Mouse (Mus musculus) gastrocnemius, adult 18-20 months (tissue): ENCODE measurements at regions not wholly inside any gene's neighbourhood (a gene's known extent, or its start where the extent isn't known, plus 50 kb on each side); places are given as distances from the start of the nearest gene placed in this dataset.

ENCODE experiments used
- DNase-seq: peaks from one replicate; pipeline ENCODE4 v3.0.0; 2021; ENCODE audit warnings: low spot score

DNA sequence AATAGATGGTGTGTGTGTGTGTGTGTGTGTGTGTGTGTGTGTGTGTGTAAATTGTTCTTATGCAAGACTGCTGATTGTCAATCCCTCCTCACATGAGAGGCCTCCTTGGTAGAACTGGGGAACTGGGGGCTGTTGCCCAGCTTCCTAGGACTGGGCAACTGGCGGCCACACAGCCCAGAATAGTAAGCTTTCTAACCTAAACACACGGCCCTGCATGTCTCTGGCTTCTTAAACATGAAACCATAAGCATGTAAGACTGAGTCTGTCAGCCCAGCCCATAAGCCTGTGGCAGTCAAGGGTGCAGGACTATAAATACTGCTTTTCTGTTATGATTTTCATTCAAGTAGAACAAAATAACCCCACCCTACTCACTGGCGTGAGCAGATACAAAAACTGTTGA is 60.7 kb downstream of the Ifng start:
- no peak for DNase-seq

- peak; percentile 3 for DNase-seq
Measured at GRCm38 (mm10) chr10:118504811-118505210, 64.0 kb downstream of the Ifng start.

DNA sequence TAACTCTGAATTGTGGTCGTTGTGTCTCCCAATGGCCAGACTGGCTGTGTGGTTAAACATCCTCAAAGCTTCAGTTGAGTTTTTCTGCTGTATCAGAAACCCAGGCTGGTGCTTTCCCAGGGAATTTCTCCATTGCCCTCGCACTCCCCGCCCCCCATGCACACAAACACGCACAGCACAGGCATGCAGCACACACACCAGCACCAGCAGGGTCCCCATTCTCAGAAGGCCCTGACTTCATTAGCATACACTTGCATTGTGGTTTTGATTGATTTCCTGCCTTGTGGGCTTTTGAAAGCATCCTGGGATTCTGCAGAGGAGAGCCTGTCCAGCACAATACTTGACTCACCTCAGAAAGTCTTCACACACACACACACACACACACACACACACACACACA is 65.3 kb downstream of the Ifng start:
- no peak for DNase-seq

GRCm38 (mm10) chr10:118507630-118508029 is 66.8 kb downstream of the Ifng start:
- DNase-seq = peak; percentile 4

DNA sequence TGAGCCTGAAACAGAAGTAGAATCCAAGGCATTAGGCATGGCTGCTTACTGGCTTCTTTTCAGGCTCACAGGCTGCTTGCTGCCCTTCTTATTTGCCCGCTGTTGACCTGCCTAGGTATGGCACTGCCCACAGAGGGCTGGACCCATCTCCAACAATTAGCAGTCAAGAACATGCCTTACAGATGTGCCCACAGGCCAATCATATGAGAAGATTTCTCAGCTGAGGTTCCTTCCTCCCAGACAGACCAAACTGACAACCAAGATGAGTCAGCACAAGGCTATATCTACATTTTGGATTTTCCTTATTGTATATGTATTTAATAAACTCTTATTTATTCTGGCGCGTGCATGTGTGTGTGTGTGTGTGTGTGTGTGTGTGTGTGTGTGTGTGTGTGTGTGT is 76.0 kb downstream of the Ifng start:
- no peak for DNase-seq

GRCm38 (mm10) chr10:118517995-118518394 is 77.1 kb downstream of the Ifng start:
- DNase-seq = no peak

DNA sequence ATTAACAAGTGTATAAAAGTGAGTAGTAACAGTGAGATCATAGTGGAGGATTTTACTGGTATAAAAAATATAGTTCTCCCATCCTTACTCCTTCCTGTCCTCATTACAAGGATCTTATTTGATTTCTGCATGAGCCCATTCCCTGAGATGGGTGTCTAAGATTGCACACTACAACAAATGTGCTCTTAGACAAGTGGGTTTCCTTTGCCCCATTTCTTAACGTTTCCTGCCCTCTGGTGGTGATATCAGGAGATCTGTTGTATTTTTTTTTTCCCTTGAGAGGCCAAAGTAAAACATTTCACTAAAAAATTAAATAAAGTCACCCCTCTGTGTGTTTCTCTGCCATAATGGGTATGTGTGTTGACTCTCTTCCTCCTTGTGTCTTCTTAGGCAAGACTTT is 105.1 kb downstream of the Ifng start:
- no peak for DNase-seq

GRCm38 (mm10) chr10:118550201-118550600 is 109.4 kb downstream of the Ifng start:
- DNase-seq = no peak

DNA sequence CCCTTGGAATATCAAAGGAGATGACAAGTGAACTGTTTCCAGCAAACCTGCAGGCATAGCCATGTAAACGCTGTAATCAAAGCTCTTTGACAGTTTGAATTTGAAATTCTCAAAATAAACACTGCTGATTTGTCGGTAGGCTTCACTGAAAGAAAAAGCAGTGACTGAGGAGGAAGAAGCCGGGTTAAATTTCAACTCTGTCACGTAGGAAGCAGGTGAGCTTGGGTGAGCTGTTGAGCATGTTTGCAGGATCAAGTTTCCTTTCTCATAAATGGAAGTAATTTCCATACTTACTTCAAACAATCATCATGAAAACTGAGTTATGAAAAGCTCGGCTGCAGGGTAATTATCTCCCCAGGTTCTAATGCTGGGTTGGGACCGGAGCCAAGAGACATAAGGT is 118.0 kb downstream of the Ifng start:
- no peak for DNase-seq

- DNase-seq = peak; percentile 3
Measured at GRCm38 (mm10) chr10:118564041-118564440, 123.2 kb downstream of the Ifng start.

DNA sequence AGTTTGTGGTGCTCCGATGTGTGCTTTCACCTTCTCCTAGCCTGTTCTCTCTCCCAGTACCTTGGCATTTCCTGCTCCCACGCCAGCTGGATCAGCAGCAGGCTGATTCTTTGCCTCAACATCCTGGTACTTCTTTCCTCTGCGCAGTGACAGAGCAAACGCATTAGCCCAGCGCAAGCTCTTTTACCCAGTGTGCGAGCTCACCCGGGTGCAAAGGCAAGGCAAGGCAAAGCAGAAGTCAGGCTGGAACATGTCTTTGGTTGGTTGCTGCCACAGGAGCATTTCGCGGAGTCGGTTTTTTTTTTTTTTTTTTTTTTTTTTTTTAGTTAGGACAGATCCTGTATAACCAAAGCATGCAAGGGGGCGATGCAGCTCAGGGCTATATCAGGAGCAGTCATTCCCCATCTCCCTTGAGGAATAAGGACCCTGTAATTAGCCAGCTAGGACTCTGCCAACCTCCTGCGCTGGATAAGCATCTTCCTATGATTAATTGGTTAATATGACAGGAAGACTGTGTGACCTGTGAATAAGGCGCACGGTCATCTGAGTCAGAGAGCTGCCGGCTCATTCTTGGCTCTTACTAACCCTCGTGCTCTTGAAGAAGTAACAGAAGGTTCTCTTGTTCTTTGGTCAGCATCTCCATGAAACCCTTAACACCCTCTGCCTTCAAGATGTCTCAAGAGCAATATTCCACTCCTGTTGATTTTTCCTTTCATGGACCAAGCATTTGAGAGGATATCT is 123.9 kb downstream of the Ifng start:
- no peak for DNase-seq

GRCm38 (mm10) chr10:118568617-118569016 is 127.8 kb downstream of the Ifng start:
- DNase-seq = no peak

GRCm38 (mm10) chr10:118569424-118569823 is 128.6 kb downstream of the Ifng start:
- peak; percentile 25 for DNase-seq

- no peak for DNase-seq
Measured at GRCm38 (mm10) chr10:118573247-118573646, 132.4 kb downstream of the Ifng start.

DNA sequence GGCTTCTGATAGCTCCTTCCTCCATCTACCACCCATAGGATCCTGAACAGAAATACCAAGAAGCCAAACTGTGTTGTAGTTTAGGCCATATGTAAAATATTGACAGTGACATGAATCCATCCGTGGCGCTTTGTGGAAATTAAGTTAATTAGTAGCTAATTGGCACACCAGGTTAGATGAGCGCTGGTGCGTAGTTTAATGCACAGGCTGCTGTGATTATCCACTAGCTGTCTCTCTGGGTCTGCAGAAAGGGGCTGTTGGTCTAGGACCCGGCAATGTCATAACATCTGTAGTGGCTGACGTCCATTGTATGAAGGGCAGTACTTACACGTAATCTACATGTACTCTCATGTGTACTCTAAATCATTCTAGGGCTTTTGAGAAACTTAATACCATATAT is 134.7 kb downstream of the Ifng start:
- no peak for DNase-seq

DNA sequence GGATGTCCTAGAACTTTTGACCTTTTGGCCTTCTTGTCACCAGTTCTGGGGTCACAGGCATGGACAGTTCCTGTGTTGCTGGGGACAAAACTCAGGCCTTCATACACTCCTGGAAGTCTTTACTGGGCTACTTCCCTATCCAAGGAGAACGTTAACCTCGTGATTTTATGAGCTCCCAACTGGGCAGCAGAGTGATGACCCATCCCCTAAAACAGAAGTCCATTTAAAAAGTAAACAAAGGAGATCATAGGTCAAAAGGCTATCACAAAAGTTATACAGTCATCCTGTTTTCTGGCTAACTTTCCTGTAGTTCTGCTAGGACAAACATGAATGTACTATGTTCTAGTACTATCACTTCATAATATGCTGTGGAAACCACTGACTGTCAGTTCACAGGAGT is 140.5 kb downstream of the Ifng start:
- DNase-seq = no peak

GRCm38 (mm10) chr10:118585821-118586220 is 145.0 kb downstream of the Ifng start:
- DNase-seq = no peak

- DNase-seq = no peak
Measured at GRCm38 (mm10) chr10:118588198-118588597, 147.4 kb downstream of the Ifng start.

DNA sequence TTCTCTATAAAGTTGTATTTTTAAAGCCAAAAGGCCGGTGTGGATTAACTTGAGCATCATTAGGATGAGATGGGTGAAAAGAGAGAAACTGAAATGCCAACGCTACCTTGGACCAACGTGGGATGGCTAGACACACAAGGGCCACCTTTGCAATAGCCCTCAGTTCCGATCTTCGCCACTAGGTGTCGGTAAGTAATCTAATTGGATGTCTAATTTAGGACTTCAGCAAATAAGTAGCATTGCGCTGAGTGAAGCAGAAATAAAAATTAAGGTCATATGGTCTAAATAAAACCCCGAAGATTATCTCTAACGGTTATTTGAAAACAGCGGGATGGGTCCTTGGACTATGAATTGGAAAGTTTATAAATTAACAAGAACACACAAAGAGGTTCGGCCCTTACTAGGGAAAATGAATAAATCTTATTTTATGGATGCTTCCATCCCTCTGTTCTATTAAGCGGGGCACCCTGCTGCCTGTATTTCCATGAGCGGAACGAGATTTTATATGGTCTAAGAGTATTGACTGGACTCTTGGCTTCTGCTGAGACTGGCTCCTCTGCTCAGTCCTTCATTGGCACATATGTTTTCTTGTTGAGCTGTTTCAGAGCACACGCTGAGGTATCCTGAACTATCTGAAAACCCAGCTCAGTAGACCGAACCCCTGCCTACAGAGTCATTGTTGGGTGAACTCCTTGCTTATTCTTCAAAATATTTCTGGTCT is 152.0 kb downstream of the Ifng start:
- peak; percentile 91 for DNase-seq

GRCm38 (mm10) chr10:118596206-118596605 is 155.4 kb downstream of the Ifng start:
- DNase-seq = no peak

DNA sequence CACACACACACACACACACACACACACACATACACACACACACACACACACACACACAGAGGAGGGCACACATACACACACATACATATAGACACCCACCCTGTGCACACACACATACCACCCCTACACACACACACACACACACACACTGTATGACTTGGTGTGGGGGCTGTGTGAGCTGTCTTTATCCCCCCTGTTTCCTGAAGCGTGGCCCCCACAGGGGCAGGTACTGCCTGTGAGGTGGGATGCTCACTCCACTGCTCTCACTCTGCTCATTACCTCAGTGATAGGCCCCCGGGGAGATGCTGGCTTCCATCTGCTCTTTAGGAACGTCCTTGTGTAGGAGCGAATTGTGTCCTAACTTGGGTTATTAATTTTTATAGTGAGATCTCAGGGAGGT is 157.7 kb downstream of the Ifng start:
- DNase-seq = no peak

DNA sequence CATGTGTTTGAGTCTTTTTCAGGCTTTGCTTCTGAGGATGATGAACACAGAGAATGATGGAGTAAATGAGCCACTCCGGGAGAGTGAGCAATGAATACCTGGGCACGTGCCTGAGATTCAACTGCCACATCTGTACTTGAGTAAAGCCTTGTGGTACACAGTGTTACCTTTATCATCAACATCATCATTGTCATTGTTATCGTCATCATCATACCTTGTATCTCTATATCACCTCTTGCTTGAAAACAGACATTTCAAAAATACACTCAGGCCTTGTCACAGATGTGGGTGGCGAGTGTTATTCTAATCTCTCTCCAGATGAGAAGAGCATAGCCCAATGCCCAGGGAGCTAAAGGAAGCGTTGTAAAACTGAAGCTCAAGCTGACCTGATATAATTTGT is 158.4 kb downstream of the Ifng start:
- no peak for DNase-seq

DNA sequence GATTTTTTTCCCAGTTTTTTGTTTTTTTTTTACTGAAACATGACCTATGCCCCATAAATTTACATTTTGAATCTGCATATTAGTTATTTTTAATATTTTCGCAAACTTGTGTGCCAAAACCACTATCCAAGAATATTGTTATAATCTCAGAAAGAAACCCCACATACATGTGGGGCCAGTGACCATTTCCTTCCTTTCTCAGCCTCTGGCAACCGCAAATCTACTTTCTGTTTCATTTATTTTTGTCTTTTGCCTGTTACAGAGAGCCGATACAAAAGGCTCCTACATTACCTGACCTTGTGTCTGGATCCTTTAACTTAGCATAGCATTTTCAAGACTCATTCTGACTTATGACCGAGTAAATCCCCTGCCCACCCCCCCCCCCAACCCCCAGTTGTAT is 158.8 kb downstream of the Ifng start:
- no peak for DNase-seq
